8 mouse cellular contexts compared by ENCODE assay signal in genomic region chr12:108422858-108423631, GRCm38 (mm10). TPM values are rescaled to one million over a fixed set of nuclear protein-coding genes. Genes with fewer than 3 reads are reported as not detected.
DNase-seq lines count a peak whose midpoint lies in the region; ATAC-seq and TF ChIP-seq lines count a peak whose summit lies in the region.

No protein-coding gene starts in this region.

- peak overlapping the region; percentile 38; the same call in 1 of the 2 replicates for H3K27ac ChIP-seq in bone marrow, adult 2 months (ENCODE audit: control insufficient read depth, insufficient read depth, low read depth, low read length, poor library complexity)
- H3K27ac ChIP-seq in embryonic facial prominence, embryonic 15.5 days (replicated peaks) = peak overlapping the region; percentile 92
- peak overlapping the region; percentile 62; the same call in 1 of the 2 replicates for H3K27ac ChIP-seq in heart, embryonic 12.5 days (ENCODE audit: poor library complexity, severe bottlenecking)
- H3K27ac ChIP-seq in kidney, embryonic 16.5 days (ENCODE audit: low read length) = peak overlapping the region; percentile 90
- peak overlapping the region; percentile 81 for H3K27ac ChIP-seq in stomach, embryonic 15.5 days

- peak overlapping the region; percentile 44 for H3K4me3 ChIP-seq in bone marrow, adult 2 months (replicated peaks; ENCODE audit: control insufficient read depth, low read depth, low read length)
- H3K4me3 ChIP-seq in embryonic facial prominence, embryonic 15.5 days (replicated peaks) = peak overlapping the region; percentile 81
- H3K4me3 ChIP-seq in heart, embryonic 12.5 days = peak overlapping the region; percentile 85
- peak overlapping the region; percentile 84 for H3K4me3 ChIP-seq in kidney, embryonic 16.5 days (ENCODE audit: low read length)
- H3K4me3 ChIP-seq in myocyte = peak overlapping the region; percentile 43
- peak overlapping the region; percentile 81 for H3K4me3 ChIP-seq in stomach, embryonic 15.5 days (replicated peaks)

- peaks cover 43% of the 10 kb centered on the region for H3K79me2 ChIP-seq in myocyte (ENCODE audit: control insufficient read depth, insufficient read depth)

- no peaks in the 10 kb centered on the region for H3K9me3 ChIP-seq in embryonic facial prominence, embryonic 15.5 days (replicated peaks)
- no peaks in the 10 kb centered on the region for H3K9me3 ChIP-seq in heart, embryonic 12.5 days (replicated peaks)
- no peaks in the 10 kb centered on the region for H3K9me3 ChIP-seq in kidney, embryonic 16.5 days (ENCODE audit: low read length)
- no peaks in the 10 kb centered on the region for H3K9me3 ChIP-seq in stomach, embryonic 15.5 days

- H3K9ac ChIP-seq in embryonic facial prominence, embryonic 15.5 days = peak overlapping the region; percentile 80
- peak overlapping the region; percentile 88 for H3K9ac ChIP-seq in heart, embryonic 12.5 days
- peak overlapping the region; percentile 89 for H3K9ac ChIP-seq in kidney, embryonic 16.5 days (replicated peaks; ENCODE audit: low read length)
- peak overlapping the region; percentile 90 for H3K9ac ChIP-seq in stomach, embryonic 15.5 days

- peak overlapping the region; percentile 57 for H3ac ChIP-seq in myocyte (ENCODE audit: control insufficient read depth, insufficient read length)

- peak overlapping the region; percentile 76 for H3K4me2 ChIP-seq in embryonic facial prominence, embryonic 15.5 days (replicated peaks)
- peak overlapping the region; percentile 84 for H3K4me2 ChIP-seq in heart, embryonic 12.5 days
- H3K4me2 ChIP-seq in kidney, embryonic 16.5 days (replicated peaks; ENCODE audit: low read depth, low read length) = peak overlapping the region; percentile 78
- H3K4me2 ChIP-seq in myocyte (ENCODE audit: low read depth) = peak overlapping the region; percentile 90
- H3K4me2 ChIP-seq in stomach, embryonic 15.5 days = peak overlapping the region; percentile 80

- TF ChIP-seq CTCF in bone marrow, adult 2 months (IDR thresholded peaks at IDR 0.05; ENCODE audit: control insufficient read depth, insufficient read depth, low read length) = no peak

- DNase-seq in 3134 (ENCODE audit: extremely low read depth, insufficient read length, low spot score) (peak; percentile 79), liver (peak; percentile 77)

- H3K36me3 ChIP-seq in embryonic facial prominence, embryonic 15.5 days = no peaks in the 10 kb centered on the region
- no peaks in the 10 kb centered on the region for H3K36me3 ChIP-seq in heart, embryonic 12.5 days
- H3K36me3 ChIP-seq in kidney, embryonic 16.5 days (ENCODE audit: insufficient read depth, low read length) = no peaks in the 10 kb centered on the region
- no peaks in the 10 kb centered on the region for H3K36me3 ChIP-seq in myocyte (ENCODE audit: control insufficient read depth, insufficient read depth)
- H3K36me3 ChIP-seq in stomach, embryonic 15.5 days = no peaks in the 10 kb centered on the region

- ATAC-seq in embryonic facial prominence, embryonic 15.5 days (ENCODE audit: insufficient number of reproducible peaks, low FRiP score, low TSS enrichment, low read depth) = peak; percentile 88
- ATAC-seq in heart, embryonic 12.5 days (ENCODE audit: insufficient number of reproducible peaks, low FRiP score) = peak; percentile 91
- peak; percentile 96 for ATAC-seq in kidney, embryonic 16.5 days (ENCODE audit: low FRiP score, low TSS enrichment)
- peak; percentile 89 for ATAC-seq in stomach, embryonic 15.5 days (ENCODE audit: insufficient read depth, low FRiP score, low read depth)

- no peaks in the 10 kb centered on the region for H3K4me1 ChIP-seq in bone marrow, adult 2 months (ENCODE audit: control insufficient read depth, insufficient read depth, low read length)
- 0 out of 2 replicates have a peak, but pooled peaks cover 18% of the 10 kb centered on the region for H3K4me1 ChIP-seq in embryonic facial prominence, embryonic 15.5 days
- no peaks in the 10 kb centered on the region; the same call in 1 of the 2 replicates for H3K4me1 ChIP-seq in heart, embryonic 12.5 days (replicated peaks)
- peaks cover 22% of the 10 kb centered on the region; the same call in 1 of the 2 replicates for H3K4me1 ChIP-seq in kidney, embryonic 16.5 days (ENCODE audit: insufficient read depth, low read length)
- H3K4me1 ChIP-seq in stomach, embryonic 15.5 days = 0 out of 2 replicates have a peak, but pooled peaks cover 15% of the 10 kb centered on the region

- no peak for TF ChIP-seq POLR2A in bone marrow, adult 2 months (IDR thresholded peaks at IDR 0.05; ENCODE audit: borderline replicate concordance, control insufficient read depth, low read depth, low read length)
- peak; percentile 75 for TF ChIP-seq POLR2A in myocyte (IDR thresholded peaks at IDR 0.05; ENCODE audit: insufficient read length, low read depth)

- H3K27me3 ChIP-seq in embryonic facial prominence, embryonic 15.5 days = no peaks in the 10 kb centered on the region
- H3K27me3 ChIP-seq in heart, embryonic 12.5 days (replicated peaks) = no peaks in the 10 kb centered on the region
- 0 out of 2 replicates have a peak, but pooled peaks cover 4% of the 10 kb centered on the region for H3K27me3 ChIP-seq in kidney, embryonic 16.5 days (ENCODE audit: insufficient read depth, low read length)
- H3K27me3 ChIP-seq in myocyte (ENCODE audit: control insufficient read depth, insufficient read depth, insufficient read length) = no peaks in the 10 kb centered on the region
- no peaks in the 10 kb centered on the region for H3K27me3 ChIP-seq in stomach, embryonic 15.5 days (replicated peaks)

- under 1% methylated on average over 90 of the region's 90 CpGs for WGBS in bone marrow, adult 2 months
- WGBS in embryonic facial prominence, embryonic 15.5 days = 0% methylated on average over 62 of the region's 90 CpGs
- WGBS in heart, embryonic 12.5 days = 2% methylated on average over 87 of the region's 90 CpGs
- under 1% methylated on average over 84 of the region's 90 CpGs for WGBS in kidney, embryonic 16.5 days
- WGBS in stomach, embryonic 15.5 days = under 1% methylated on average over 88 of the region's 90 CpGs

TF ChIP-seq in myocyte, 11 proteins besides CTCF, POLR2A, EP300 and RAD21:
- TF ChIP-seq CEBPB (IDR thresholded peaks at IDR 0.05; ENCODE audit: insufficient read depth, poor library complexity, severe bottlenecking) (no peak), MYOG (IDR thresholded peaks at IDR 0.05; ENCODE audit: control insufficient read depth in 1 of 3, insufficient read depth in 1 of 3, insufficient read length in 2 of 3, low read depth in 2 of 3) (no peak), POLR2AphosphoS2 (IDR thresholded peaks at IDR 0.05; ENCODE audit: insufficient read length, low read depth) (peak; percentile 66), TCF3 (IDR thresholded peaks at IDR 0.05; ENCODE audit: insufficient read length, low read depth) (no peak)

RNA-seq across cellular contexts. Expression of gene Eml1, which starts 52.3 kb away (rescaled TPM):
- polyA plus RNA-seq in bone marrow, adult 2 months (2011; ENCODE audit: insufficient read depth, insufficient read length, low replicate concordance, missing spikeins) = 0.56 and 4.7 TPM in 2 replicates
- 58.2 and 64.7 TPM in 2 replicates for polyA plus RNA-seq in embryonic facial prominence, embryonic 15.5 days (2015; fragmentation: Nextera tagmentation; extraction: Ambion mirVana)
- 49.5 and 54.6 TPM in 2 replicates for polyA plus RNA-seq in heart, embryonic 12.5 days (2016; fragmentation: Nextera tagmentation; extraction: Ambion mirVana)
- 82.7 and 92.4 TPM in 2 replicates for polyA plus RNA-seq in kidney, embryonic 16.5 days (2015; fragmentation: Nextera tagmentation; extraction: Ambion mirVana)
- polyA plus RNA-seq in myocyte (2012; fragmentation: generic; extraction: Trizol) = 33.4 TPM
- 67.6 and 72.2 TPM in 2 replicates for polyA plus RNA-seq in stomach, embryonic 15.5 days (2015; fragmentation: Nextera tagmentation; extraction: Ambion mirVana)

Comparison
In these comparisons a context has a peak if more than half of its experiments do, and no peak if none do; other contexts are left out.
1. Peak in every context shown above with its lines: DNase-seq, ATAC-seq, H3K4me3 ChIP-seq and H3K27ac ChIP-seq.
2. H3K27ac ChIP-seq: peak in every context shown above with its lines; median percentile 92 in embryonic facial prominence, embryonic 15.5 days; 90 in kidney, embryonic 16.5 days; 81 in stomach, embryonic 15.5 days; 62 in heart, embryonic 12.5 days; 38 in bone marrow, adult 2 months.